Mouse (Mus musculus) Patski (cell line): Measurements from ENCODE around the gene Ss18l2. TPM values are rescaled to one million over a fixed set of nuclear protein-coding genes. Genes with fewer than 3 reads are reported as not detected.

Experiments used
- ATAC-seq: fragments of 100-300 bp; one replicate; pipeline ENCODE4 v1.8.0; 2021
- CTCF ChIA-PET: fragments of 350-600 bp; sonication (Branson Sonifier 250); formaldehyde crosslinking; loops from one replicate; lab custom pipeline; 2022; ENCODE audit warnings: inconsistent platforms; lab: Charles Lee
- POLR2A ChIA-PET: fragments of 350-600 bp; sonication (Branson Sonifier 250); formaldehyde crosslinking; loops from one replicate; lab custom pipeline; 2022; ENCODE audit warnings: antibody characterized with exemption, inconsistent platforms; lab: Charles Lee
- DNase-seq: peaks from one replicate; pipeline ENCODE4 v3.0.0-alpha.2; 2011; ENCODE audit warnings: low read depth, low spot score
- H3K27me3 ChIP-seq: fragments of 371-371 bp; one replicate; pipeline ENCODE4 v1.5.1; 2021
- CTCF ChIP-seq: fragments of 100-300 bp; IDR thresholded peaks from one replicate; pipeline ENCODE4 v1.5.1; 2021
- in situ Hi-C: fragments of 300-500 bp; cut with MboI; formaldehyde crosslinking; loops from 3 replicates; pipeline ENCODE4 v1.11.1; 2018; ENCODE audit warnings: low pct_unique_long_range_greater_than_20kb, mixed read lengths
- polyA plus RNA-seq: library from polyadenylated mRNA; unstranded; gene quantifications from one replicate; pipeline ENCODE4 v1.2.3, GENCODE M21; 2021

The Ss18l2 gene
- polyA plus RNA-seq, 1 experiment from 2014 or later = 63.8 TPM

GRCm38 (mm10) chr9:121697150-121698049 is 12.7 kb upstream of the Ss18l2 start:
- ChIA-PET CTCF (interaction anchor here (0.6 to 1.3 kb wide), 5 partner anchors 10 to 170 kb away, joined by 3 to 7 read pairs (median 3); partner anchors contain the start of gene Zfp651), POLR2A (interaction anchor here (0.7 kb wide), 1 partner anchor 13 kb away, joined by 3 read pairs; the partner anchor contains the start of gene Ss18l2)
- DNase-seq (no peak), ATAC-seq (no peak)
- peak; percentile 97 for TF ChIP-seq CTCF
- in situ Hi-C loops = loop anchor here (5.0 kb wide), 1 partner anchor 130 kb away; no protein-coding TSS in a partner anchor
- H3K27me3 ChIP-seq = no peaks in the 10 kb centered on the region

GRCm38 (mm10) chr9:121704261-121704645 is 5.9 kb upstream of the Ss18l2 start:
- ATAC-seq = no peak
- in situ Hi-C loops = no loop called here
- no peak for TF ChIP-seq CTCF
- DNase-seq = no peak
- H3K27me3 ChIP-seq = no peaks in the 10 kb centered on the region
- POLR2A ChIA-PET = interaction anchor here (0.9 to 2.0 kb wide), 2 partner anchors 15 to 55 kb away, joined by 3 to 5 read pairs; partner anchors contain the start of genes Nktr and Zfp651
- CTCF ChIA-PET = interaction anchor here (0.9 kb wide), 1 partner anchor 11 kb away, joined by 3 read pairs; no protein-coding TSS in a partner anchor

GRCm38 (mm10) chr9:121704646-121705625 is 5.2 kb upstream of the Ss18l2 start, which contains the start of gene Sec22c:
Gene Sec22c, minus strand, starts transcription at chr9:121705490.
- POLR2A ChIA-PET = interaction anchor here (0.9 to 2.0 kb wide), 2 partner anchors 15 to 54 kb away, joined by 3 to 5 read pairs; partner anchors contain the start of genes Nktr and Zfp651
- no peak for TF ChIP-seq CTCF
- DNase-seq (peak; percentile 64), ATAC-seq (peak; percentile 89)
- CTCF ChIA-PET = interaction anchor here (0.9 kb wide), 1 partner anchor 10 kb away, joined by 3 read pairs; no protein-coding TSS in a partner anchor
- in situ Hi-C loops = no loop called here
- no peaks in the 10 kb centered on the region for H3K27me3 ChIP-seq

- TF ChIP-seq CTCF = no peak
- no peaks in the 10 kb centered on the region for H3K27me3 ChIP-seq
- ChIA-PET CTCF (no interaction called here), POLR2A (no interaction called here)
- in situ Hi-C loops = no loop called here
- no peak for ATAC-seq
- DNase-seq = no peak
Observed at GRCm38 (mm10) chr9:121706029-121706675, 4.0 kb upstream of the Ss18l2 start.

GRCm38 (mm10) chr9:121707801-121708200 is 2.3 kb upstream of the Ss18l2 start:
- in situ Hi-C loops = no loop called here
- no peak for ATAC-seq
- H3K27me3 ChIP-seq = no peaks in the 10 kb centered on the region
- no peak for DNase-seq
- POLR2A ChIA-PET = no interaction called here
- CTCF ChIA-PET = no interaction called here
- TF ChIP-seq CTCF = no peak

- DNase-seq = no peak
- CTCF ChIA-PET = no interaction called here
- ATAC-seq = no peak
- no peaks in the 10 kb centered on the region for H3K27me3 ChIP-seq
- no peak for TF ChIP-seq CTCF
- in situ Hi-C loops = no loop called here
- POLR2A ChIA-PET = interaction anchor here (1.7 kb wide), 1 partner anchor 11 kb away, joined by 9 read pairs; the partner anchor contains the start of gene Nktr
Observed at GRCm38 (mm10) chr9:121708506-121709486, 1.3 kb upstream of the Ss18l2 start.

- DNase-seq = no peak
Observed at GRCm38 (mm10) chr9:121710584-121710975, 451 bp downstream of the Ss18l2 start.

GRCm38 (mm10) chr9:121717048-121717447 is 6.9 kb downstream of the Ss18l2 start:
- no peak for DNase-seq
- POLR2A ChIA-PET = no interaction called here
- ATAC-seq = no peak
- TF ChIP-seq CTCF = no peak
- in situ Hi-C loops = no loop called here
- no peaks in the 10 kb centered on the region for H3K27me3 ChIP-seq
- CTCF ChIA-PET = no interaction called here

More at GRCm38 (mm10) chr9:121710584-121710975, 451 bp downstream of the Ss18l2 start:
- ChIA-PET CTCF (interaction anchor here (0.8 kb wide), 1 partner anchor 15 kb away, joined by 4 read pairs; no protein-coding TSS in a partner anchor), POLR2A (interaction anchor here (0.9 to 1.7 kb wide), 2 partner anchors 9 to 12 kb away, joined by 3 to 9 read pairs; partner anchors contain the start of gene Nktr)
- in situ Hi-C loops = no loop called here
- H3K27me3 ChIP-seq = no peaks in the 10 kb centered on the region
- peak; percentile 37 for ATAC-seq
- no peak for TF ChIP-seq CTCF
